Mouse (Mus musculus): ENCODE measurements around the gene Gm11172. TPM values are rescaled to one million over a fixed set of nuclear protein-coding genes. Genes with fewer than 3 reads are reported as not detected.
"Not testable (repeated sequence)": the region's sequence is repeated elsewhere in the genome, so short reads cannot be mapped to it uniquely, and the experiment has no call there.

The Gm11172 gene
- polyA plus RNA-seq, 1 experiment, result not detected

DNA sequence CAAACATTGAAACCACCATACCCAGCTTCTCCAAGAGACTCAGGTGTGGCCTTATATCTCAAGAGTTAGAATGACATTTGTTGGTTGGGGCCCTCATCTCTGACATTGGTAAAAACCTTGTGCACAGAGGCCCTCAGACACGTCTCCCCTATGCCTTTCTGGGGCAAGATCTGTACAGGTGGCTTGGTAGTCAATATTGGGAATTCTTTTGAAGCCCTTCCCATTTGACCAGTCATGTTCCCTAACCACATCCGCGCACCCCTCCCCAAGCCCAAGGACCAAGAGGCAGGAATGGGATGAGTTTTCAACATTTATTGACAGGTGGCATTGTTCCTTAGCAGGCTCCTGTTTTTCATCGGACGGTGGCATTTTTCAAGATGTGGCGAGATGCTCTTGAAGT lies 16.7 kb upstream of the Gm11172 start, which contains the start of gene Prm2:
Gene Prm2, minus strand, starts transcription at position 101 of the 400 bp plus-strand sequence.
- 80% methylated on average over 6 of the region's 6 CpGs for WGBS
- H3K4me1 ChIP-seq (ENCODE audit: control insufficient read depth, insufficient read depth, low read length), result no peaks in the 10 kb centered on the region
- H3K4me3 ChIP-seq (replicated peaks; ENCODE audit: extremely low read depth, low read depth, low read length), result no peak within 1 kb of the TSS
- no peak for DNase-seq
- TF ChIP-seq POLR2A (IDR thresholded peaks at IDR 0.05; ENCODE audit: borderline replicate concordance, extremely low read depth, low read depth, low read length) (no peak), CTCF (IDR thresholded peaks at IDR 0.05; ENCODE audit: insufficient read depth, low read length) (no peak)

DNA sequence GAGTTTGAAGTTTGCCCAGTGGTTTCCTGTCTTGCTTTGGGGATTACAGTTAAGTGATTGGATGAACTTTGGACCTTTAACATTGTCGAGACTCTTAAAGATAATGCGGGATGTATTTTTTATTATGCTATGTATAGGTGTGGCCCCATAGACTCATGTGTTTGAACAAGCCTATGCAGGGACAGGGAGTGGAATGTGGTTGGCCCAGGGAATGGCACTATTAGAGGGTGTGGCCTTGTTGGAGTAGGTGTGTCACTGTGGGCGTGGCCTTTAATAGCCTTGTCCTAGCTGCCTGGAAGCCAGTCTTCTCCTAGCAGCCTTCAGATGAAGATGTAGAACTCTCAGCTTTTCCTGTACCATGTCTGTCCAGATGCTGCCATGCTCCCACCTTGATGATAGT lies 10.3 kb upstream of the Gm11172 start:
- not testable (repeated sequence) for H3K4me1 ChIP-seq (ENCODE audit: control insufficient read depth, insufficient read depth, low read length); H3K4me3 ChIP-seq (replicated peaks; ENCODE audit: extremely low read depth, low read depth, low read length); DNase-seq
- 65% methylated on average over 3 of the region's 3 CpGs for WGBS

DNA sequence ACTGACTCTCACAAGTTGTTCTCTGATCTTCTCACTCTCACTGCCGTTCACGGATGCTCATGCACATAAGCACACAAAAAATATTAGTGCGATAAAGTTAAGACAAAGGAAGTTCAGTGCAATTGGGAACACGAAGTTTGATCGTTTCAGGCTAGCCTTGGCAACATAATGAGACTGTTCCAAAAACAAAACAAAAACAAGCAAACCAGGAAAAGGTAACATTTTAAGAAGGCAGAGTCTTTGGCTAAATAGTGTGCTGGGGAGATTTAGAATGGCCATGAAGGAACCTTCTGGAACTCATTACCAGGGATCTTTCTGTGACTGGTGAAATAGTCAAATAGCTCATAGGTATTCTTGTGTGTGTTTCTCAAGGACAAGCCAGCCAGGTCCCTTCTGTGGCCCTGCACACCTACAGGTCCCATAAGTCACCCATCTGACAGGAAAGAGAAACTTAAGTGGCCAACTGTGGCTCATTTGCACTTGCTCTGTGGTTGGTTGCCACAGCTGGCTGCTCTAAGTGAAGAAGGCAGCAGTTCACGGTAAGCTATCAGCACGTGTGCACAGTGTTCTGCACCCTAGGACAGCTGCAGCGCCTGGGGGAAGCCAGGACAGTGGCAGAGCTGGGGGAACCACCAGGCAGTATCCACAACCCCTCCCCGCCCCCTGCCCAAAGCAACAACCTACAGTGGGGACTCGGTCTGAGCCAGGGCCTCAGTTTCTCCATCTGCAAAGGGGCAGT lies 6.8 kb upstream of the Gm11172 start, which contains the start of gene Prm1:
Gene Prm1, minus strand, starts transcription at position 51 of the 739 bp plus-strand sequence.
- DNase-seq, result no peak
- TF ChIP-seq CTCF (IDR thresholded peaks at IDR 0.05; ENCODE audit: insufficient read depth, low read length), result no peak
- TF ChIP-seq POLR2A (IDR thresholded peaks at IDR 0.05; ENCODE audit: borderline replicate concordance, extremely low read depth, low read depth, low read length), result no peak
- Histone ChIP-seq H3K4me3 (replicated peaks; ENCODE audit: extremely low read depth, low read depth, low read length) (no peak within 1 kb of the TSS), H3K4me1 (ENCODE audit: control insufficient read depth, insufficient read depth, low read length) (no peaks in the 10 kb centered on the region)
- WGBS, result 82% methylated on average over 10 of the region's 10 CpGs

DNA sequence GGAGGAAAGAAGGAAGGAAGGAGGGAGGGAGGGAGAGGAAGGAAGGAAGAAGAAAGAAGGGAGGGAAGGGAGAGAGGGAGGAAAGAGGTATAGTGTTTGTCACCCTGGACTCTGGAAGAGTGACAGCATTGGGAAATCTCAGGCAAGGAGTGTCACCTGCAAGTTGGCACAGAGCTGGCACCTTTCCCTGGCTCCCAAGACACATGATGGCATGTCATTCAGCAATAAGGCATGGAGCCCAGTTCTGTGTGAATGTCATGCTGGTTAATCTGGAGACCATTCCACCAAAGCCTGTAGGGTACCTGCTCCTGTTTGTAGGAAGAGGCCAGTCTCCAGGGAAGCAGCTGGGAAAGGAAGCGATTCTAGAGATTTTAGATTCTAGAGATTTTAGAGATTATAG lies 2.3 kb upstream of the Gm11172 start:
- 84% methylated on average over 1 of the region's 1 CpGs for WGBS
- TF ChIP-seq CTCF (IDR thresholded peaks at IDR 0.05; ENCODE audit: insufficient read depth, low read length), result no peak
- TF ChIP-seq POLR2A (IDR thresholded peaks at IDR 0.05; ENCODE audit: borderline replicate concordance, extremely low read depth, low read depth, low read length), result no peak
- no peak for DNase-seq
- Histone ChIP-seq H3K4me3 (replicated peaks; ENCODE audit: extremely low read depth, low read depth, low read length) (no peak overlapping the region), H3K4me1 (ENCODE audit: control insufficient read depth, insufficient read depth, low read length) (0 out of 2 replicates have a peak, but pooled peaks cover 2% of the 10 kb centered on the region)

DNA sequence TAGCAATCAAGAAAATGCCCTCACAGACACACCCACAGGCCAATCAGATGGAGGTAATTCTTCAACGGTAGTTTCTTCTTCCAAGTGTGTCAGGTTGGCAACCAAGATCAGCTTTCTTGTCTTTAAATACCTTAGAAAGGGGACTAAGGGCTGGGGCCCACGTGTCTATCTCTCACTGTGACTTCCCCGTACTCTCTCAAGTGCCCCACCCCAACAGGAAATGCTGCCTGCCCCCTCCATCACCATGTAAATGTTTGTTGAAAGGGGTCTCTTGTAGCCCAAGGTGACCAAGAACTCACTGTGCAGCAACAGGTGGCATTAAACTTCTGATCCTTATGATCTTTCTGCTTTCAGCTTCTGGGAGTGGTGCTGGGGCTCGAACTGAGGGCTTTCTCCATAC lies 1.0 kb downstream of the Gm11172 start:
- H3K4me1 ChIP-seq (ENCODE audit: control insufficient read depth, insufficient read depth, low read length), result 0 out of 2 replicates have a peak, but pooled peaks cover 2% of the 10 kb centered on the region
- 76% methylated on average over 4 of the region's 4 CpGs for WGBS
- no peak for TF ChIP-seq POLR2A (IDR thresholded peaks at IDR 0.05; ENCODE audit: borderline replicate concordance, extremely low read depth, low read depth, low read length)
- TF ChIP-seq CTCF (IDR thresholded peaks at IDR 0.05; ENCODE audit: insufficient read depth, low read length), result no peak
- no peak for DNase-seq
- H3K4me3 ChIP-seq (replicated peaks; ENCODE audit: extremely low read depth, low read depth, low read length), result no peak overlapping the region

DNA sequence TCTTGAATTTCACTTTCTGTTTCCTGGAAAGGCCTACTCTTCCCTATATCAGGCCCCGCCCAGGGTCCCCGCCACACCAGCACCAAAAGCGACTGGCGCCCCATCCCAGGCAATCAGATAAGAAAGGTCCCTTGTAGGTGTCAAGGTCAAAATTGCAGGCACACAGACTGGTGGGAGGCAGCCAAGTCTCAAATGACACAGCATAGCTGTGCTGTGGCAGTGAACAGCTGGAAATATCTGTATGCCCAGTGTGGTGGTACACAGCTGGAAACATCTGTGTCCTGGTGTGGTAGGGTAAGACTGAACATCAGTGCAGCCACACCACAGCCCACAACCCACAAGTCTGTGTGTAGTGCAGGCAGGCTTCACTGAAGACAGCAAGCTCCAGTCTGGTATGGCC lies 2.1 kb downstream of the Gm11172 start:
- TF ChIP-seq CTCF (IDR thresholded peaks at IDR 0.05; ENCODE audit: insufficient read depth, low read length) (no peak), POLR2A (IDR thresholded peaks at IDR 0.05; ENCODE audit: borderline replicate concordance, extremely low read depth, low read depth, low read length) (no peak)
- no peak overlapping the region for H3K4me3 ChIP-seq (replicated peaks; ENCODE audit: extremely low read depth, low read depth, low read length)
- H3K4me1 ChIP-seq (ENCODE audit: control insufficient read depth, insufficient read depth, low read length), result 0 out of 2 replicates have a peak, but pooled peaks cover 2% of the 10 kb centered on the region
- WGBS, result 58% methylated on average over 4 of the region's 4 CpGs
- DNase-seq, result no peak

DNA sequence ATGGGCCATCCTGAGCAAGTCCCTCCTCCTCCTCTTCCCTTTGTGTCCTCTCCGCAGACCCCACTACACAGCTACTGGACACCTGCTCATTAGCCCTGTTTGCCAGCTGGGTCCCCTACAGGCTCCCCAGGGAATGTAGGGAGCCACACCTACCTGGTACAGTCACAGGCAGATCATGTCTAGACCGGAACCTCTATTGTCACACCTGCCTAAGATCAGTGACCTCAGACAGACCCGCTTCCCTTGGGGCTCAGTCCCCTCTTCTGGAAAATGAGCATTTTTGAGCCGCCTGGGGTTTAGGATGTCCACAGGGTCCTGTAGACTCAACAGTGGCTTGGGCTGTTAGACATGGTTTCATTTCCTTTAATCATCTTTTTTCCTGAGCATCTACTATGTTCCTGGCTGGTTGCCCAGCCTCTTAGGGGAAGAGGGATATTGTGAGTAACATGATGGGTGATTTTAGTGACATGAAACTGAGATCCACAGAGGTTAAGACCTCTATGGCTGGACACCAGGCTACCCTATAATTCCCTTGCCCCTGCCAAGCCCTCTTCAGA lies 5.9 kb downstream of the Gm11172 start:
- WGBS, result 75% methylated on average over 4 of the region's 4 CpGs
- Histone ChIP-seq H3K4me1 (ENCODE audit: control insufficient read depth, insufficient read depth, low read length) (0 out of 2 replicates have a peak, but pooled peaks cover 2% of the 10 kb centered on the region), H3K4me3 (replicated peaks; ENCODE audit: extremely low read depth, low read depth, low read length) (no peak overlapping the region)
- TF ChIP-seq POLR2A (IDR thresholded peaks at IDR 0.05; ENCODE audit: borderline replicate concordance, extremely low read depth, low read depth, low read length) (no peak), CTCF (IDR thresholded peaks at IDR 0.05; ENCODE audit: insufficient read depth, low read length) (no peak)
- no peak for DNase-seq

DNA sequence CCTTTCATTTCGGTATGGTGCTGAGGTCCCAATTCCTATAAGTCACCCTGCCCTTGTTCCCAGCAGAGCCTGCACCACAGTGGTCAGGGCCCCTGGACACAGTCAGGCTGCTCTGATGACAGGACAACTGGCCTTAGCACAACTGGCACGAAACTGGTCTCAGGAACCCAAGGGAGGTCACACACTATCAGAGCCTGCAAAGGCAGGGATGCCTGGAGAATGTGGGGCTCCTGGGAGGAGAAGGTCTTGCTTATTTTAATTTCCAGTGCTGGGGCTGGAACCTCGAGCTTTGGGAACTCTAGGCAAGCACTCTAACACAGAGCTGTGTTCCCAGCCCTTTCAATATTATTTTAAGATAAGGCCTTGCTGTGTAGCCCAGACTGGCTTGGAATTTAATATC lies 7.3 kb downstream of the Gm11172 start:
- H3K4me3 ChIP-seq (replicated peaks; ENCODE audit: extremely low read depth, low read depth, low read length), result no peak overlapping the region
- no peaks in the 10 kb centered on the region for H3K4me1 ChIP-seq (ENCODE audit: control insufficient read depth, insufficient read depth, low read length)
- no peak for TF ChIP-seq POLR2A (IDR thresholded peaks at IDR 0.05; ENCODE audit: borderline replicate concordance, extremely low read depth, low read depth, low read length)
- no peak for TF ChIP-seq CTCF (IDR thresholded peaks at IDR 0.05; ENCODE audit: insufficient read depth, low read length)
- WGBS, result 69% methylated on average over 3 of the region's 3 CpGs
- DNase-seq, result no peak

DNA sequence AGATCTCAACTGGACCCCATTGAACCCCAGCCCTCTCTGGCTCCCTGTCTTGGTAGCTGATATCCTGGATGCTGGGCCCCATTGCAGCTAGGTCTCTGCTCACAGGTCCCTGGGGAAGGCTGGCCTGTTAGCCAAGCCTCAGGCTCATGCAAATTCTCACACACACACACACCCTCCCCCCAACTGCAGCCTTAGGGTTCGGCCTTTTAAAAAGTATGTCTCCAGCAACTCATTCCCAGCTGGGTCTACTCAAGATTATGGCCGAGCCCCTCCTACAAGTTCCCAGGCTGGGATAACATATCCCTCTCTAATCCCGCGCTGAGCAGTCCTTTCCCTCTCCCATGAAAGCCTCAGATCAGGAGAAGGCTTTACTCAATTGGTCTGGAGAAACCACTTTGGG lies 8.7 kb downstream of the Gm11172 start:
- WGBS, result 80% methylated on average over 4 of the region's 4 CpGs
- no peak for DNase-seq
- no peak for TF ChIP-seq POLR2A (IDR thresholded peaks at IDR 0.05; ENCODE audit: borderline replicate concordance, extremely low read depth, low read depth, low read length)
- no peak for TF ChIP-seq CTCF (IDR thresholded peaks at IDR 0.05; ENCODE audit: insufficient read depth, low read length)
- no peaks in the 10 kb centered on the region for H3K4me1 ChIP-seq (ENCODE audit: control insufficient read depth, insufficient read depth, low read length)
- H3K4me3 ChIP-seq (replicated peaks; ENCODE audit: extremely low read depth, low read depth, low read length), result no peak overlapping the region

DNA sequence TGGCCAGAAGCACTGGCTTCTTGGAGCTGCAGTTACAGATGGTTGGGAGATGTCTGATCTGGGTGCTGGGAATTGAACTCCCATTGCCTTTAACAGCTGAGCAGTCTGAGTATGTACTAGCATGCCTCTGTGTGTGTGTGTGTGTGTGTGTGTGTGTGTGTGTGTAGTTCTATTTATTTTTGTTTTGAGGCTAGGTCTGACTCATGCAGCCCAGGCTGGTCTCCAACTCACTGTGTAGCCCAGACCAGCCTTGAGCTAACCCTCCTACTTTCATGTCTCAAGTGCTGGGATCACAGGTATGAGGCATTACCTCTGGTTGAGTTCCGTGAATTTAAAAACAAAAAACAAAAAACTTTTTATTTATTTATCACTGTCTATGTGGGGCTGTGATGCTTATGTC lies 11.8 kb downstream of the Gm11172 start:
- H3K4me1 ChIP-seq (ENCODE audit: control insufficient read depth, insufficient read depth, low read length), result no peaks in the 10 kb centered on the region
- H3K4me3 ChIP-seq (replicated peaks; ENCODE audit: extremely low read depth, low read depth, low read length), result no peak overlapping the region
- no peak for DNase-seq
- TF ChIP-seq POLR2A (IDR thresholded peaks at IDR 0.05; ENCODE audit: borderline replicate concordance, extremely low read depth, low read depth, low read length) (no peak), CTCF (IDR thresholded peaks at IDR 0.05; ENCODE audit: insufficient read depth, low read length) (no peak)
- 79% methylated on average over 1 of the region's 1 CpGs for WGBS
